Mouse (Mus musculus): ENCODE measurements around the gene Rbm7. TPM values are rescaled to one million over a fixed set of nuclear protein-coding genes. Genes with fewer than 3 reads are reported as not detected.
"Not testable (repeated sequence)": the region's sequence is repeated elsewhere in the genome, so short reads cannot be mapped to it uniquely, and the experiment has no call there.

The Rbm7 gene
- polyA plus RNA-seq, 1 experiment from 2014 or later: 155 TPM

- no peaks in the 10 kb centered on the region for H3K4me1 ChIP-seq (ENCODE audit: control insufficient read depth, insufficient read depth, low read length)
- H3K36me3 ChIP-seq (replicated peaks; ENCODE audit: control insufficient read depth, insufficient read depth, low read depth, low read length): no peaks in the 10 kb centered on the region
- DNase-seq (ENCODE audit: low spot score) (no peak), ATAC-seq (replicated peaks; ENCODE audit: insufficient number of reproducible peaks, low FRiP score, low TSS enrichment, low read depth) (no peak)
- H3K27ac ChIP-seq (replicated peaks; ENCODE audit: low read depth, low read length): no peak overlapping the region
- H3K4me3 ChIP-seq (ENCODE audit: low read depth, low read length): no peak overlapping the region
- no peaks in the 10 kb centered on the region for H3K27me3 ChIP-seq (ENCODE audit: control insufficient read depth, insufficient read depth, low read length)
- 94% methylated on average over 10 of the region's 10 CpGs for WGBS
- no peaks in the 10 kb centered on the region for H3K9me3 ChIP-seq (replicated peaks; ENCODE audit: control insufficient read depth, low read length)
- H3K4me2 ChIP-seq (ENCODE audit: low read depth, low read length): no peak overlapping the region
- H3K9ac ChIP-seq (replicated peaks; ENCODE audit: low read length): no peak overlapping the region
Observed at GRCm38 (mm10) chr9:48476236-48477165, 18.6 kb downstream of the Rbm7 start.

GRCm38 (mm10) chr9:48474367-48474766 is 20.7 kb downstream of the Rbm7 start:
- Histone ChIP-seq H3K9me3 (replicated peaks; ENCODE audit: control insufficient read depth, low read length) (no peaks in the 10 kb centered on the region), H3K4me3 (ENCODE audit: low read depth, low read length) (no peak overlapping the region), H3K27ac (replicated peaks; ENCODE audit: low read depth, low read length) (no peak overlapping the region), H3K36me3 (replicated peaks; ENCODE audit: control insufficient read depth, insufficient read depth, low read depth, low read length) (no peaks in the 10 kb centered on the region; the same call in 1 of the 2 replicates), H3K9ac (replicated peaks; ENCODE audit: low read length) (no peak overlapping the region), H3K4me1 (ENCODE audit: control insufficient read depth, insufficient read depth, low read length) (no peaks in the 10 kb centered on the region), H3K27me3 (ENCODE audit: control insufficient read depth, insufficient read depth, low read length) (no peaks in the 10 kb centered on the region), H3K4me2 (ENCODE audit: low read depth, low read length) (no peak overlapping the region)
- ATAC-seq (replicated peaks; ENCODE audit: insufficient number of reproducible peaks, low FRiP score, low TSS enrichment, low read depth): no peak
- WGBS: 90% methylated on average over 9 of the region's 9 CpGs
- no peak for DNase-seq (ENCODE audit: low spot score)

GRCm38 (mm10) chr9:48473131-48473530 is 22.0 kb downstream of the Rbm7 start:
- 95% methylated on average over 12 of the region's 12 CpGs for WGBS
- Histone ChIP-seq H3K9ac (replicated peaks; ENCODE audit: low read length) (no peak overlapping the region), H3K27ac (replicated peaks; ENCODE audit: low read depth, low read length) (no peak overlapping the region), H3K36me3 (replicated peaks; ENCODE audit: control insufficient read depth, insufficient read depth, low read depth, low read length) (no peaks in the 10 kb centered on the region; the same call in 1 of the 2 replicates), H3K27me3 (ENCODE audit: control insufficient read depth, insufficient read depth, low read length) (no peaks in the 10 kb centered on the region), H3K4me2 (ENCODE audit: low read depth, low read length) (no peak overlapping the region), H3K9me3 (replicated peaks; ENCODE audit: control insufficient read depth, low read length) (no peaks in the 10 kb centered on the region), H3K4me3 (ENCODE audit: low read depth, low read length) (no peak overlapping the region), H3K4me1 (ENCODE audit: control insufficient read depth, insufficient read depth, low read length) (no peaks in the 10 kb centered on the region)
- DNase-seq (ENCODE audit: low spot score): no peak
- no peak for ATAC-seq (replicated peaks; ENCODE audit: insufficient number of reproducible peaks, low FRiP score, low TSS enrichment, low read depth)

GRCm38 (mm10) chr9:48472441-48473025 is 22.6 kb downstream of the Rbm7 start:
- ATAC-seq (replicated peaks; ENCODE audit: insufficient number of reproducible peaks, low FRiP score, low TSS enrichment, low read depth): no peak
- no peaks in the 10 kb centered on the region; the same call in 1 of the 2 replicates for H3K36me3 ChIP-seq (replicated peaks; ENCODE audit: control insufficient read depth, insufficient read depth, low read depth, low read length)

GRCm38 (mm10) chr9:48467471-48467870 is 27.6 kb downstream of the Rbm7 start:
- not testable (repeated sequence) for H3K4me2 ChIP-seq (ENCODE audit: low read depth, low read length); H3K4me1 ChIP-seq (ENCODE audit: control insufficient read depth, insufficient read depth, low read length); H3K27me3 ChIP-seq (ENCODE audit: control insufficient read depth, insufficient read depth, low read length); H3K4me3 ChIP-seq (ENCODE audit: low read depth, low read length); H3K36me3 ChIP-seq (replicated peaks; ENCODE audit: control insufficient read depth, insufficient read depth, low read depth, low read length); H3K9me3 ChIP-seq (replicated peaks; ENCODE audit: control insufficient read depth, low read length); DNase-seq (ENCODE audit: low spot score); ATAC-seq (replicated peaks; ENCODE audit: insufficient number of reproducible peaks, low FRiP score, low TSS enrichment, low read depth); H3K27ac ChIP-seq (replicated peaks; ENCODE audit: low read depth, low read length); H3K9ac ChIP-seq (replicated peaks; ENCODE audit: low read length)
- 100% methylated on average over 5 of the region's 5 CpGs for WGBS

More at GRCm38 (mm10) chr9:48472441-48473025, 22.6 kb downstream of the Rbm7 start:
- Histone ChIP-seq H3K4me3 (ENCODE audit: low read depth, low read length) (no peak overlapping the region), H3K9me3 (replicated peaks; ENCODE audit: control insufficient read depth, low read length) (no peaks in the 10 kb centered on the region), H3K4me2 (ENCODE audit: low read depth, low read length) (no peak overlapping the region), H3K27ac (replicated peaks; ENCODE audit: low read depth, low read length) (no peak overlapping the region), H3K27me3 (ENCODE audit: control insufficient read depth, insufficient read depth, low read length) (no peaks in the 10 kb centered on the region), H3K9ac (replicated peaks; ENCODE audit: low read length) (no peak overlapping the region), H3K4me1 (ENCODE audit: control insufficient read depth, insufficient read depth, low read length) (no peaks in the 10 kb centered on the region)
- no peak for DNase-seq (ENCODE audit: low spot score)
- 92% methylated on average over 15 of the region's 15 CpGs for WGBS

GRCm38 (mm10) chr9:48466804-48467203 is 28.3 kb downstream of the Rbm7 start:
- Histone ChIP-seq H3K27ac (replicated peaks; ENCODE audit: low read depth, low read length) (no peak overlapping the region), H3K9ac (replicated peaks; ENCODE audit: low read length) (no peak overlapping the region), H3K36me3 (replicated peaks; ENCODE audit: control insufficient read depth, insufficient read depth, low read depth, low read length) (no peaks in the 10 kb centered on the region; the same call in none of the 2 replicates), H3K4me1 (ENCODE audit: control insufficient read depth, insufficient read depth, low read length) (no peaks in the 10 kb centered on the region), H3K4me3 (ENCODE audit: low read depth, low read length) (no peak overlapping the region), H3K4me2 (ENCODE audit: low read depth, low read length) (no peak overlapping the region), H3K27me3 (ENCODE audit: control insufficient read depth, insufficient read depth, low read length) (no peaks in the 10 kb centered on the region), H3K9me3 (replicated peaks; ENCODE audit: control insufficient read depth, low read length) (no peaks in the 10 kb centered on the region)
- 63% methylated on average over 3 of the region's 3 CpGs for WGBS
- peak; percentile 60 for DNase-seq (ENCODE audit: low spot score)
- no peak for ATAC-seq (replicated peaks; ENCODE audit: insufficient number of reproducible peaks, low FRiP score, low TSS enrichment, low read depth)

- no peaks in the 10 kb centered on the region for H3K4me1 ChIP-seq (ENCODE audit: control insufficient read depth, insufficient read depth, low read length)
- 93% methylated on average over 3 of the region's 3 CpGs for WGBS
- H3K9ac ChIP-seq (replicated peaks; ENCODE audit: low read length): no peak overlapping the region
- H3K27ac ChIP-seq (replicated peaks; ENCODE audit: low read depth, low read length): no peak overlapping the region
- H3K4me2 ChIP-seq (ENCODE audit: low read depth, low read length): no peak overlapping the region
- no peaks in the 10 kb centered on the region for H3K27me3 ChIP-seq (ENCODE audit: control insufficient read depth, insufficient read depth, low read length)
- no peaks in the 10 kb centered on the region; the same call in none of the 2 replicates for H3K36me3 ChIP-seq (replicated peaks; ENCODE audit: control insufficient read depth, insufficient read depth, low read depth, low read length)
- ATAC-seq (replicated peaks; ENCODE audit: insufficient number of reproducible peaks, low FRiP score, low TSS enrichment, low read depth): no peak
- no peak for DNase-seq (ENCODE audit: low spot score)
- H3K4me3 ChIP-seq (ENCODE audit: low read depth, low read length): no peak overlapping the region
- H3K9me3 ChIP-seq (replicated peaks; ENCODE audit: control insufficient read depth, low read length): no peaks in the 10 kb centered on the region
Observed at GRCm38 (mm10) chr9:48465671-48466070, 29.4 kb downstream of the Rbm7 start.

GRCm38 (mm10) chr9:48461545-48461944 is 33.6 kb downstream of the Rbm7 start:
- no peaks in the 10 kb centered on the region for H3K27me3 ChIP-seq (ENCODE audit: control insufficient read depth, insufficient read depth, low read length)
- H3K4me3 ChIP-seq (ENCODE audit: low read depth, low read length): no peak overlapping the region
- 87% methylated on average over 3 of the region's 3 CpGs for WGBS
- H3K27ac ChIP-seq (replicated peaks; ENCODE audit: low read depth, low read length): no peak overlapping the region
- no peak overlapping the region for H3K9ac ChIP-seq (replicated peaks; ENCODE audit: low read length)
- H3K4me1 ChIP-seq (ENCODE audit: control insufficient read depth, insufficient read depth, low read length): no peaks in the 10 kb centered on the region
- no peak for ATAC-seq (replicated peaks; ENCODE audit: insufficient number of reproducible peaks, low FRiP score, low TSS enrichment, low read depth)
- H3K4me2 ChIP-seq (ENCODE audit: low read depth, low read length): no peak overlapping the region
- H3K9me3 ChIP-seq (replicated peaks; ENCODE audit: control insufficient read depth, low read length): no peaks in the 10 kb centered on the region
- no peak for DNase-seq (ENCODE audit: low spot score)
- no peaks in the 10 kb centered on the region for H3K36me3 ChIP-seq (replicated peaks; ENCODE audit: control insufficient read depth, insufficient read depth, low read depth, low read length)
